Mouse (Mus musculus) neural tube, postnatal 0 days (tissue): ENCODE data around the gene Tbca. TPM values are rescaled to one million over a fixed set of nuclear protein-coding genes. Genes with fewer than 3 reads are reported as not detected.

Experiments used
- polyA plus RNA-seq: library from polyadenylated mRNA; unstranded; fragments of >200 nt; fragmentation: Nextera tagmentation; extraction: Ambion mirVana; gene quantifications from 2 replicates; pipeline ENCODE4 v1.2.1, GENCODE M21; 2015

Gene Tbca
- 304 and 325 TPM in 2 replicates for polyA plus RNA-seq

GRCm38 (mm10) chr13:94788771-94789649 is at the start of gene Tbca:
Tbca (plus strand) TSS chr13:94788910.

GRCm38 (mm10) chr13:94875396-94875880 is 86.7 kb downstream of the Tbca start, which contains the start of gene Otp:
Otp (plus strand) TSS chr13:94875602.

Other genes with a start within 250 kb of the Tbca start
- gene Otp, start 86.7 kb downstream of the Tbca start, polyA plus RNA-seq: 5.5 and 5.7 TPM in 2 replicates
- gene Wdr41, start 187.4 kb downstream of the Tbca start, polyA plus RNA-seq: 26.0 and 26.7 TPM in 2 replicates